Mouse (Mus musculus) myocyte (in vitro differentiated cells): ENCODE results near the gene Bod1. TPM values are rescaled to one million over a fixed set of nuclear protein-coding genes. Genes with fewer than 3 reads are reported as not detected.

Source experiments
- H3K27me3 ChIP-seq: one replicate; pipeline ENCODE4 v1.6.1; 2011; ENCODE audit not compliant: control insufficient read depth, insufficient read depth, insufficient read length
- H3K36me3 ChIP-seq: one replicate; pipeline ENCODE4 v1.6.1; 2011; ENCODE audit not compliant: control insufficient read depth, insufficient read depth
- H3K4me2 ChIP-seq: one replicate; pipeline ENCODE4 v1.6.1; 2011; ENCODE audit warnings: low read depth, control low read depth
- H3K4me3 ChIP-seq: one replicate; pipeline ENCODE4 v1.5.1; 2011; ENCODE audit warnings: mild to moderate bottlenecking, control low read depth, moderate library complexity
- H3K79me2 ChIP-seq: one replicate; pipeline ENCODE4 v1.6.1; 2011; ENCODE audit not compliant: control insufficient read depth, insufficient read depth
- H3ac ChIP-seq: one replicate; pipeline ENCODE4 v1.6.1; 2011; ENCODE audit not compliant: control insufficient read depth, insufficient read length
- CEBPB ChIP-seq: IDR thresholded peaks from 2 replicates; pipeline ENCODE4 v1.6.1; 2011; ENCODE audit warnings: mild to moderate bottlenecking, moderate library complexity; ENCODE audit not compliant: poor library complexity, insufficient read depth, severe bottlenecking
- E2F4 ChIP-seq: IDR thresholded peaks from one replicate; pipeline ENCODE4 v1.6.1; 2011; ENCODE audit warnings: mild to moderate bottlenecking, control low read depth, moderate library complexity; ENCODE audit not compliant: insufficient read depth
- MAX ChIP-seq: IDR thresholded peaks from one replicate; pipeline ENCODE4 v1.6.1; 2011; ENCODE audit warnings: low read depth, mild to moderate bottlenecking, control low read depth
- MYOD1 ChIP-seq, 3 experiments: IDR thresholded peaks; one replicate each; pipeline ENCODE4 v1.6.1; 2011; ENCODE audit warnings: control low read depth in 2 of 3, low read depth in 2 of 3, mild to moderate bottlenecking in 2 of 3, moderate library complexity in 1 of 3; ENCODE audit not compliant: insufficient read length in 2 of 3, control insufficient read depth in 1 of 3
- MYOG ChIP-seq, 3 experiments: IDR thresholded peaks; one replicate each; pipeline ENCODE4 v1.6.1; 2011; ENCODE audit warnings: control low read depth in 2 of 3, low read depth in 2 of 3, mild to moderate bottlenecking in 2 of 3; ENCODE audit not compliant: insufficient read length in 2 of 3, control insufficient read depth in 1 of 3, insufficient read depth in 1 of 3
- POLR2A ChIP-seq: IDR thresholded peaks from one replicate; pipeline ENCODE4 v1.6.1; 2011; ENCODE audit warnings: low read depth, mild to moderate bottlenecking, control low read depth, moderate library complexity; ENCODE audit not compliant: insufficient read length
- POLR2AphosphoS2 ChIP-seq: IDR thresholded peaks from one replicate; pipeline ENCODE4 v1.6.1; 2011; ENCODE audit warnings: low read depth, control low read depth; ENCODE audit not compliant: insufficient read length
- REST ChIP-seq: IDR thresholded peaks from one replicate; pipeline ENCODE4 v1.6.1; 2011; ENCODE audit warnings: mild to moderate bottlenecking, control low read depth, moderate library complexity; ENCODE audit not compliant: insufficient read depth, insufficient read length
- SRF ChIP-seq: IDR thresholded peaks from one replicate; pipeline ENCODE4 v1.6.1; 2011; ENCODE audit warnings: low read depth; ENCODE audit not compliant: control insufficient read depth, insufficient read length
- TCF12 ChIP-seq: IDR thresholded peaks from one replicate; pipeline ENCODE4 v1.6.1; 2011; ENCODE audit warnings: mild to moderate bottlenecking, control low read depth; ENCODE audit not compliant: poor library complexity, insufficient read depth, severe bottlenecking
- TCF3 ChIP-seq: IDR thresholded peaks from one replicate; pipeline ENCODE4 v1.6.1; 2011; ENCODE audit warnings: low read depth, control low read depth; ENCODE audit not compliant: insufficient read length
- USF1 ChIP-seq: IDR thresholded peaks from one replicate; pipeline ENCODE4 v1.6.1; 2011; ENCODE audit warnings: low read depth, mild to moderate bottlenecking, control low read depth, moderate library complexity
- polyA plus RNA-seq: library from polyadenylated mRNA; unstranded; fragments of >200 nt; fragmentation: generic; extraction: Trizol; gene quantifications from one replicate; pipeline ENCODE4 v1.2.1, GENCODE M21; 2012; ENCODE audit warnings: missing spikeins

Gene Bod1
- polyA plus RNA-seq, 1 experiment: 115 TPM

DNA sequence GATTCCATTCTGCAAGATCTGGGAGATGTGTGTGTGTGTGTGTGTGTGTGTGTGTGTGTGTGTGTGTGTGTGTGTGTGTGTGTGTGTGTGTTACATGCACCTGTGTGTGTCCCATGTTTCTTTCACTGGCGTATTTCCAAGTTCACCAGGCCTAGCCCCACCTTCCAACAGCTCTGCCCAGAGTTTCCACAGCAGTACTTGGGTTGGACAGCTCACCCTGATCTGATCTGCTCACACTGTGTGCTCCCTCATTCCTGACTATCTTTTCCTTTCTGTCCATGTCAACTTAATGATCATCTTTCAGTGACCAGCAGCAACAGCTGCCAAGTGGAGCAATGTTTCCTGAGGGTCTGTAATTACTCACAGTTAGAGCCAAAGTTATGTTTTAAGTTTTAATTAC, 25.1 kb downstream of the Bod1 start:
- H3K36me3 ChIP-seq: no peaks in the 10 kb centered on the region
- H3ac ChIP-seq: no peak overlapping the region
- no peaks in the 10 kb centered on the region for H3K27me3 ChIP-seq
- H3K4me3 ChIP-seq: no peak overlapping the region
- no peaks in the 10 kb centered on the region for H3K79me2 ChIP-seq
- TF ChIP-seq USF1 (no peak), SRF (no peak)
- H3K4me2 ChIP-seq: no peak overlapping the region

DNA sequence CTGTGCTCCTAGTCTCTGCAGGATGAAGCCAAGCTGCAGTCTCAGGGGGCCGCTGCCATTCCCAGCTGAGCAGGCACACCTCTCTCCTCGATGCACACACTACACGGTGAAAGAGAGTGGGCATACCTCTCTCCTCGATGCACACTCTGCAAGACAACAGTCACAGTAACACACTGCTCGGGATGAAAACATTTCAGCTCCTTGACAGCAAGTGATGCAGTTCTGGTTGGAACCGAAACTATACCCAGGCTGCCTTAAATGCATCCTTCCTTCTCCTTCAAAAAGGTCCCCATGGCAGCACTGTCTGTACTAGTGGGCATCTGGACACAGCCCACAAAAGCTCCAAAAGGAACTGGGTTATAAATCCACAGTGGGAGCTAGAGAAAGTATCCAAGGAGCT, 28.6 kb downstream of the Bod1 start:
- TF ChIP-seq SRF (no peak), TCF3 (no peak), E2F4 (no peak), TCF12 (no peak), CEBPB (no peak), USF1 (no peak), MYOD1 (IDR thresholded peaks at IDR 0.05; ENCODE audit: control insufficient read depth in 1 of 3, insufficient read length in 2 of 3, low read depth in 2 of 3) (no peak), MYOG (IDR thresholded peaks at IDR 0.05; ENCODE audit: control insufficient read depth in 1 of 3, insufficient read depth in 1 of 3, insufficient read length in 2 of 3, low read depth in 2 of 3) (no peak), POLR2A (no peak), POLR2AphosphoS2 (no peak), MAX (no peak), REST (no peak)
- H3ac ChIP-seq: no peak overlapping the region

DNA sequence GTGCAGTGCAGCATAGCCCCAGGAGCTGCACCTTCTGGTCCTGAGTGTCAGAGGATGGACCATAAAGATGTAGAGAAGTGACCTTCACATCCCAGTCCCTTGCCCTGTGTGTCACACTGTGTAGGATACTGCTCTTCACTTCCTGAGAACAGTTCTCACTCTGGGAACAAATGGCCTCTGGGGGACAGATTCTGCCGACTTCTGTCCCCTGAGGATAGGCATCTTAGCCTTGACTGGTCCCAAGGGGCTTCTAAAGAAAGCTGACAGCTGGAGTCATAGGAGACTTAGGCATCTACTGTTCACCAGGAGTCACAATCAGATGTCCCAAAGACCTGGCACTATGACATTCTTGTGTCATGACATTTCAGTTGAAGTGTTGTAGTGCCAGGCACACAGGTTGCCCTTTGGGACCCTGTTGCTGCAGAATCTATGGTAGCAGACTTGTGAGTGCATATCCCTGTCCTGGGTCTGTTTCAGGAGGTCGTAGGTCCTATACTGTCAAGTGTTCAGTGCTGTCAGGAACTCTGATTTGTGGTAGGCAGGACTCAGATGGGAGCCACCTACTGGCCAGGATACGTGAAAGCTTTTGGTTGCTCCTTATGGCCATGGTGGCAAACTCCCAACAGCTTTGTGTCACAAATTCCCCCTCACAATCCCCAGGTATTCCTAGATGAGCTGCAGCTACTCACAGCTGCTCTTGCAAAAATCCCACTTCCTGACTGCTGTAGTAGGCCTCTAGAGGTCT, 30.4 kb downstream of the Bod1 start:
- H3K79me2 ChIP-seq: no peaks in the 10 kb centered on the region
- no peak overlapping the region for H3K4me2 ChIP-seq
- no peaks in the 10 kb centered on the region for H3K27me3 ChIP-seq
- no peak overlapping the region for H3K4me3 ChIP-seq
- TF ChIP-seq TCF12: no peak
- no peak for TF ChIP-seq POLR2A
- TF ChIP-seq POLR2AphosphoS2: no peak
- TF ChIP-seq TCF3: no peak
- TF ChIP-seq CEBPB: no peak
- no peak overlapping the region for H3ac ChIP-seq
- no peaks in the 10 kb centered on the region for H3K36me3 ChIP-seq

More for the DNA sequence above, 28.6 kb downstream of the Bod1 start:
- Histone ChIP-seq H3K79me2 (no peaks in the 10 kb centered on the region), H3K4me3 (no peak overlapping the region), H3K36me3 (no peaks in the 10 kb centered on the region), H3K27me3 (no peaks in the 10 kb centered on the region), H3K4me2 (no peak overlapping the region)

DNA sequence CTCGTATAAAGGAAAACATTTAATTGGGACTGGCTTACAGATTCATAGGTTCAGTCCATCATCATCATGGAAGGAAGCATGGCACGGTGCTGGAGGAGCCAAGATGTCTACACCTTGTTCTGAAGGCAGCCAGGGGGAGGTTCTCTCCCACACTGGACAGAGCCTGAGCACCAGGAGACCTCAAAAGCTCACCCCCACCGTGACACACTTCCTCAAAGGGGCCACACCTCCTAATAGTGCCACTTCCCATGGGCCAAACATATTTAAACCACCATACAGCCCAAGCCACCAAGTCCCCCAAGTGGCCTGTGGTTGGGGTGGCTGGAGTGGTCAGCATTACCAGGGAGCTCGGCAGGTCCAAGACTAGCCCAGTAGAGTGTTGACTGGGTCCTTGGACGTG, 31.5 kb downstream of the Bod1 start:
- no peak overlapping the region for H3K4me3 ChIP-seq
- no peaks in the 10 kb centered on the region for H3K79me2 ChIP-seq
- no peak overlapping the region for H3ac ChIP-seq
- H3K4me2 ChIP-seq: no peak overlapping the region
- no peaks in the 10 kb centered on the region for H3K27me3 ChIP-seq
- no peak for TF ChIP-seq USF1
- TF ChIP-seq POLR2AphosphoS2: no peak
- no peak for TF ChIP-seq MYOD1 (IDR thresholded peaks at IDR 0.05; ENCODE audit: control insufficient read depth in 1 of 3, insufficient read length in 2 of 3, low read depth in 2 of 3)
- no peak for TF ChIP-seq REST
- TF ChIP-seq E2F4: no peak
- no peak for TF ChIP-seq SRF
- no peak for TF ChIP-seq MAX
- no peak for TF ChIP-seq POLR2A
- no peak for TF ChIP-seq CEBPB
- no peak for TF ChIP-seq TCF3
- H3K36me3 ChIP-seq: no peaks in the 10 kb centered on the region

DNA sequence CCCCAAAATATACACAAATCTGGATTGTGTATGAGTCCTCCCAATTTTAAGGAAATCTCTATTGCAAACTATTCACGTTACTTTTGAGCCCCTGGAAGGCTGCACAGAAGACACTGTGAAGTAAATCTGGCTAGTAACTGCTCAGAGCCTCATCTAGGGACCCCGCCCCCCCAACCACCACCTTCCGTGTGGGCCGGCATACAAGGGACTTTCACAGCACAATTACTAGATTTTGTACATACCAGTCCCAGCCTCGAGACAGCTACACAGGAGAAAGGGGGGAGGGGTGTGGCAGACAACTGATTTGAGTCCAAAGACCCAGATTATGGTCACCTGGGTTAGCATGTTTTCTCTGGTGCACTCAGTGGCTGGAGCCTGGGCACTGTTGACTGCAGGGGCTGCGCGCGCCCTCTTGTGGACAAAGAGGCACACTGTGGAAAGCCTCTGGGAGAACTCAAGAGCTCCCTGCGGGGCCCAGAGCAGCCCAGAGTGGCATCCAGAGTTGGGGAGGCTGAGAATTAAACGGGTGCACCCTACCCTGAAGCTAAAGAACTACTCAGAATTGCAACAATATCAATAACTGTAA, 33.8 kb downstream of the Bod1 start:
- H3K4me2 ChIP-seq: no peak overlapping the region
- no peak overlapping the region for H3K4me3 ChIP-seq
- H3K36me3 ChIP-seq: no peaks in the 10 kb centered on the region
- no peaks in the 10 kb centered on the region for H3K79me2 ChIP-seq
- no peaks in the 10 kb centered on the region for H3K27me3 ChIP-seq
- no peak overlapping the region for H3ac ChIP-seq
- TF ChIP-seq SRF (no peak), E2F4 (no peak), TCF12 (no peak), MYOG (IDR thresholded peaks at IDR 0.05; ENCODE audit: control insufficient read depth in 1 of 3, insufficient read depth in 1 of 3, insufficient read length in 2 of 3, low read depth in 2 of 3) (no peak), REST (no peak), POLR2A (no peak), MAX (no peak), USF1 (no peak), MYOD1 (IDR thresholded peaks at IDR 0.05; ENCODE audit: control insufficient read depth in 1 of 3, insufficient read length in 2 of 3, low read depth in 2 of 3) (no peak), CEBPB (no peak), POLR2AphosphoS2 (no peak), TCF3 (no peak)
